Mouse (Mus musculus) adrenal gland, adult (tissue): Measurements from ENCODE around the gene Nid2.
A peak's percentile ranks its signal among the peaks of the same experiment; 100 is the strongest.

Source experiments
- DNase-seq, 2 experiments: peaks; one replicate each; pipeline ENCODE4 v3.0.0; 2022 to 2023; ENCODE audit warnings: low spot score in 1 of 2; ENCODE audit not compliant: inconsistent age in 2 of 2

Gene Nid2

DNA sequence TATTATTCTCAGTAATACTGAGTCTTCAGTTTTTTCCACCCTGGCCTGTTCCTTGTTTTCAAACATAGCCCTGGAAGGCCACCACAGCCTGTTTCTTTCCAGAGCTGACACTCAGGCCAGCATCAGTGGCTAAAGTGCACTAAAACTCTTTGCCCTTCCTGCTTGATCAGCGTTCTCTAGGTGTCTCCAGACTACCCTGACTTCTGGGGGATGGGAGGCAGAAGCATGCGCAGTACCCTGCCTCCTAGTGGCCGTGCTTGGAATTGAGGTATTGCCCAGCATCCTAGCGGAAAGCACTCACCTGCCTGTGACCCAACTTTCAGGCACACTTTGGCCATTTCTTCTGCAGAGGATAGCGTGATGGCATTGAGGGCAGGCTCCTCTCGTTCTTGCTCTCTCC lies 25.8 kb downstream of the Nid2 start:
- DNase-seq = peak in 1 of 2 experiments; percentile 70

DNA sequence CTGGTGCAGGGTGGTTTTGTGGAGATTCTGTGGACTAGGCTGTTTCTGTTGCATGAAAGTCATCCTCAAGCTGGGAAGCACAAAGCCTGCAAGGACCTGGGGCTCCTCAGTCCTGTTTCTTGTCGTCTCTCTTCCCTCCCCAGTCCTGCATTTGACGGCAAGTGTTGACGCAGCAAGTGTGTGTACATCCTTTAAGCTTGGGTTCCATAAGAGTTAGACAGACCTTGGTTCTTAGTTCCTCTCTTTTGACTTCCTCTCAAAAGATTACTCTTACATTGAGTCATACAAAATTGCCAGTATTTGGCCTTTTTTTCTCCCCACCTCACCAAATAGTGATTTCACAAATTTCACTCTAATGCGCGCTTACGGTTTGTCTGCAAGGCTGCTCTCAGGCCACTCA lies 26.3 kb downstream of the Nid2 start:
- no peak for DNase-seq

GRCm38 (mm10) chr14:19777945-19778344 lies 26.9 kb downstream of the Nid2 start:
- no peak for DNase-seq

DNA sequence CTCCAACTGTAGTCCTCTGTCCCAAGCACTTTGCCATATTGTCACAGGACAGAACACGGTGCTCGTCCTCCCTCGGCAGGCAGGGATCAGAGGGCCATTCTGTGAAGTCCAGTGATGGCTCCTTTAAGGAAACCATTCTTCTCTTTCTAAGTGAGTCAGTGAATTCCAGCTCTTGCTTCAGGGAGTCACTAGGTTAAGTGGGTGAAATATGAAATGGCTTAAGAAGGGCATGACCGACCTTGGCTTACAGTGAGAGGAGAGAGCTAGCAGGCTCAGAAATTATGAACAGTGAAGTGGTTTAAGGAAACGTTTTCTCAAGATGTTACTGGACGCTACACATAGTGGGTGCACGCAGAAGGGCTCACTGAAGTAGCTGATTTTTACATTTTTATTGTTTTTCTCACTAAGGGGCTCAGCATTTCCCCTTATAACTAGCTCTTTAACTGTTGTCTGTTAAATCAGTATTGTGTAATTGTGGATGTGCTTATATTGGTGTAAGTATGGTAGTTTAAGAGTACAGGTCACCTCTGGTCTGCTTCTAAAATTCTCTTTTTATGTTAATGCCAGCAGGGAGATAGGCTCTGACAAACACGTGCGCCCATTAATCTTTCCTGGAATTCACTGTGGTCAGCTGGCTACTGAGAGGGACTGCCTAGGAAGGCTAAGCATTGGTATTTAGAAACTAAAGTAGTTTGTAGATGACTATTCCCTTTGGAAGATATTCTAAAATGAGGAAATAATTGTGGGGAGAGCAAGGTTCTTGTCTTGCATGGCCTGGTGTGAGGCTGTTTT lies 34.9 kb downstream of the Nid2 start:
- peak in 1 of 2 experiments; percentile 77 for DNase-seq

DNA sequence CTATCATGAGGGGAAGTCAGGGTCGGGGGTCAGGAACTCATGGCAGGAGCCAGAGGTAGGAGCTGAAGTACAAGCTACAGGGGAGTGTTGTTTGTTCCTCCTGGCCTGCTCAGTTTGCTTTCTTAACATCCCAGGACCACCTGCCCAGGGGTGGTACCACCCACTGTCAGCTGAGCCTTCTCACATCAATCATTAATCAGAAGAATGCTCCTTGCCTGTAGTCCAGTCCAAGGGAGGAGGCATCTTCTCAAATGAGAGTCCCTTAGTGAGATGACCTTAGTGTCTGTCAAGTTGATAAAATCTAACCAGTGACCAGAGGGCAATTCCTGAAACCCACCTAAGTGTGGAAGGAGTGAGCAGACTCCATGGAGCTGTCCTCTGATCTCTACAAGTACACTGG lies 37.4 kb downstream of the Nid2 start:
- no peak for DNase-seq

- no peak for DNase-seq
These were observed 43.8 kb downstream of the Nid2 start for GRCm38 (mm10) chr14:19794881-19795280.

GRCm38 (mm10) chr14:19796541-19797304 lies 45.7 kb downstream of the Nid2 start:
- DNase-seq = peak in 1 of 2 experiments; percentile 45

- no peak for DNase-seq
These were observed 49.4 kb downstream of the Nid2 start for GRCm38 (mm10) chr14:19800485-19800884.

DNA sequence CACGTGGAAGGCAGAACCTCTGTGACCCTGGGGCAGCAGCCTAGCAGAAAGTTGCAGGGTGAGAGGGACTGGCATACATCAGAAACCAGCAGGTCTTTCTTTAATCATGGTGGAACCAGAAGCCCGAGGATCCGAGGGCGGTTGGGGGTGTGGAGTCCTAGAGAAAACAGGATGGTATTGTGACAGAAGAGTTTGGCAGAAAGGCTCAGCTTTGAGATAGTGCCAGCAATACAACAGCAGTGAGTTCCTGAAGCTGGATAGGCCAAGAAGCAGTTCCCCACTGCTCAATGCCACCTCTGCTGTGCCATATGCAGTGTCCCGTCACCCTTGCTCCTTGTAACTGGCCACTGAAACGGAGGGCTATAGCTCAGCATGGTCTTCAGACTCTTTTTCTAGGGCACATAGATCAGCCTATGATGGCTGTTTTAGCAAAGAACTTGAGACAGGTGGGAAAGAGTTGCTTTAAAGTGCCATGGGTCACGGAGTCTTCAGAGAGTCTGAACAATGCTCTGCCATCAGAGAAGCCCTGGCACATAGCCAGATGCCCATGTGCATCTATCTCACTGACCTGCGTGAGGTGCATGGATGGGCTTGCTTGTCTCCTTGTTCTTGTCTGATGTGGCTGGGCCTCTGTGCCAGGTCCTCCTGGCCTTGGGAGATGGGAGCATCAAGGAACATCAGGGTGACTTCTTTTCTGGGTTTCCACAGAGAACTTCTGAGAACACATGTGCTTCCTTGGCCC lies 50.6 kb downstream of the Nid2 start:
- DNase-seq = no peak

DNA sequence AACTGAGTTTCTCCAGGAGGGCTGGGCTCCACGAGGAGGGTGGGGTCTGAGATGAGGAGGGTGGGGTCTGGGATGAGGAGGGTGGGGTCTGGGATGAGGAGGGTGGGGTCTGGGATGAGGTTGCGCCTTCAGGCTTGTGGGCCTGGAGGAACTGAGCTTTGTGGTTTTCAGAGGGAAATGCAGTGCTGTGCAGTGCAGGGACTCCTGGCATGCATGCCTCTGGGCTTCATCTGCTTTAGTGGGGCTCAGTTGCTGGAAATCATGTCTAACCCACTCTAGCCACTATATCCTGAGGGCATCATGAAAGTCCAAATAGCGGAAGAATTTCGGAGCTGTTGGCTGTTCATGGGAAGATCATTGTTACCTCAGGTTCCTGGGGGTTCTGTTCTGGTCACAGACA lies 52.2 kb downstream of the Nid2 start:
- no peak for DNase-seq

DNA sequence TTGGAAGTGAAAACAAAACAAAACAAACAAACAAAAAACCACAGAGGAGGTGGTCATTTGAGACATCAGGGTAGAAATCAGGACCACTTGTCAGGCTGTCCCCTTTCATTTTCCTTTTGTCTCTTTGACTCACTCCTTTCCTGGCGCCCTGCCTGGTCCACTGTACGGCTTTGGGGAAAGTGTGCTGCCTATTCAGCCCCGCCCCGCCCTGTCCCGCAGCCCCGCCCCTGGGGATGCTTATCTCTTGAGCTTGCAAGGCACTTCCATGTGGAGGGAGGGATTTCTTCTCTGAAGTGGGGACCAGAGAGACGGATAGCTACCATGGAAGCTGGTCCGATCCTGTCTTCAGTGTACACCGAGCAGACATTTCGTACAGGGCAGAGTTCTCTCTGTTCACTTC lies 52.6 kb downstream of the Nid2 start:
- peak in 1 of 2 experiments; percentile 43 for DNase-seq

GRCm38 (mm10) chr14:19807339-19807738 lies 56.3 kb downstream of the Nid2 start:
- DNase-seq = peak in 1 of 2 experiments; percentile 67

- no peak for DNase-seq
These were observed 56.8 kb downstream of the Nid2 start for GRCm38 (mm10) chr14:19807858-19808257.

DNA sequence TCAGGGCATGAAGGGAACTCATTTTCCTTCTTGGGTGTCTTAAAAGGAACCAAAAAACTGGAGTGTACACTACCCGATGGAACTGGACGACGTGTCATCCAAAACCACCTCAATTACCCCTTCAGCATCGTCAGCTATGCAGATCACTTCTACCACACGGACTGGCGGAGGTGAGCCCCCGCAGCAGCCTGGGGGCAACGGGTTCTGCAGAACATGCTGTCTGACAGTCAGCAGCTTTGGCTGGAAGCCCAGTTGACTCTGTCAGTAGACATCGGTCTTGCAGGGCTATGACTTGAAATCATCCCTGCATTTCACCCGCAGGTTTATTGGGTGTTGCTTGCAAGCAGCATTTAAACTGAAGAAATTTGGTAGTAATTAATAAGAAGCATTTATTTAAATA lies 58.9 kb downstream of the Nid2 start:
- DNase-seq = no peak

DNA sequence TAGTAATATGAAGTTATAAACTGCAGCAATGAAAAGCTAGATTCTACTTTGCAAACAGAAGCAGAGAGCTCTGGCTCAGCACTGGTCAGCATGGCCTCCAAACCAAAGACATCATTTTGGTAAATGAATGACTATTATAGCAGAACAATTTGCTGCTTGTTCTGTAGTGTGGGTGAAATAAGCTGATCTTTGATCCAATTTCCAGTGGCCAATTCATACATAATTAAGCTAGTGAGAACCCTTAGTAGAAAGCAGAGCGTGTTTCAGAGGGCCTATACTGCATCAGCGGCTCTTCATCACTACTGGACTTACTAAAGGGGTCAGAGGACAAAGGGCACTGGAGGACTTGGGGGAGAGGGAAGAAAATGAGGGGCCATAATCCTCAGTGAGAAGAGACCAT lies 62.0 kb downstream of the Nid2 start:
- no peak for DNase-seq

DNA sequence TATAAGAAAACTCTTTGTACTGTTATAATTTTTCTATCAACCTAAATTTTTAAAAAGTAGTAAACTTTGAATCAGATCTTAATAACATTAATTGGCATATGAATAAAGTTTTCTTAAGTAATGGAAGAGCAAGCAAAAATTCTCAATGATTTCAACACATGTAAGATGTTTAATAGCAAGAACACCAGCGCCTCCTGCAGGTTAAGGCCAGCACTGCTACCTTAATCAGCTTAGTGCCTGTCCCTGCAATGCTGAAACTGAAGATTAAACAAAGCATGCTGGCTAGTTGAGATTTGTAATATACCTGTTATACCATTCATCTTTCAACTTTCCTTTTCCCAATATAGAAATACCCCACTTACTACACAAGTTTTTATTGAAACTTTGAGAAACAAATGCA lies 66.9 kb downstream of the Nid2 start:
- DNase-seq = peak; percentile 66 to 94

GRCm38 (mm10) chr14:19821686-19822085 lies 70.6 kb downstream of the Nid2 start:
- no peak for DNase-seq

DNA sequence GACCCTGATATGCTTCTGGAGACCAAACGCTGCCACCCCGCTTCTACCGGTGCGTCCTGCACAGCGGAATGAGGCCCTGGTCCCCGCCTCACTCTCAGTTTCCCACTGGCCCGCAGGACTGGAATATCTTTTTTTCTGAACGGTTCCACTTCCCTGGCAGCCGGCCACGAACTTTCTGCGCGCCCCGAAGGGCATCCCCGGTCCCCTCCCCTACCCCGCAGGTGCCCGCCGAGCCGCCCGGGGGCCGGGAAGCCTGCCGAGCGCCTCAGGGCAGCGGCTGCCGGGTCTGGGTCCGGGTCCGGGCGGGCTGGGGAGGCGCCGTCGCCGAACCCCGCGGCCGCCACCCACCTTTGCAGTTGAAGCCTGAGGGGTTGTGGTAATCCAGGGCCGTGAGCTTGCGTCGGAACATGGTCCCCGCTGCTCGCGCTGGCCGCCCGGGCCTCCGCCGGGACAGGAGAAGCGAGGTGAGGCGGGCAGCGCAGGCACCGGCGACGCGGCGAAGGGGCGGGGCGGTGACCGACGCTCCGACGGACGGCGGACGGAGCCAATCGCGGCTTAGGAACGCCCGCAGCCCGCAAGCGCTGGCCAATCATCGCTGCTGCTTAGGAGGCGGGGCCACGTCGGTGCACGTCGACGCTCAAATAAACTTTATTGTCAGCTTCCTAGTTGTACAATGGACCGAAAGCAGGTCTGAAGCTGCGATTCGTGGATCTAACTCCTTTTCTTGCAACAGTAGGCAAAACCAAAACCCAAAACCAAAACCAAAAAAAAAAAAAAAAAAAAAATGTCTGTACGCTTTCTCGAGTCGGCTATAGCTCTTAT lies 72.5 kb downstream of the Nid2 start, which contains the start of gene Rtraf:
TSS of gene Rtraf (minus strand) at position 504 of the 822 bp plus-strand sequence.
- DNase-seq = peak; percentile 95 to 97

DNA sequence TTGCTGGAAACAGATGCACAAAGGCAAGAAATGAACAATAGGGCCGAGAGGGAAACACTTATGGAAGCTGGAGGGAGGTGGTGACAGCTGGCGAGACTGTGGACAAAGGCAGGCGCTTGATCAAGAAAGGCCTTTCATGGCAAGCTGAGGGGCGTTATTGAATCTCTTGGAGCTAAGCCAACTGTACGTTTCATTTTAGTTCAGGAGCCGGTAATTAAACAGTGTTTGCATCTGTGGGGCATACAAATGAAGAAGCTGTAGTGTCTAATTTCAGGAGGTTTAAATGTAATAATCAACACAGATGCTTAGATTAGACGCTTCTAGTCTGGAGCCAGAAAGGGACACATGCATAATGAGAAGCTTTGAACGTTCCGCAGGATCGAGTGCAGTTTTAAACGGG lies 74.4 kb downstream of the Nid2 start:
- no peak for DNase-seq

GRCm38 (mm10) chr14:19836289-19836688 lies 85.2 kb downstream of the Nid2 start:
- DNase-seq = no peak
